Mouse (Mus musculus) liver, embryonic 16.5 days (tissue): ENCODE measurements around the gene Farsb. TPM values are rescaled to one million over a fixed set of nuclear protein-coding genes. Genes with fewer than 3 reads are reported as not detected.

ENCODE experiments used
- ATAC-seq: fragments of 200-750 bp; cut with Nextera tagmentation; 2 replicates; pipeline ENCODE4 v1.8.0; 2017; ENCODE audit warnings: low read depth, mild to moderate bottlenecking, moderate number of reproducible peaks, moderate library complexity
- H3K27ac ChIP-seq: fragments of 300-500 bp; sonication (generic); 2 replicates; pipeline ENCODE4 v1.5.1; 2014; ENCODE audit warnings: mild to moderate bottlenecking, low read length
- H3K27me3 ChIP-seq: fragments of 300-500 bp; sonication (generic); 2 replicates; pipeline ENCODE4 v1.6.1; 2014; ENCODE audit warnings: low read depth, low read length, mixed read lengths; ENCODE audit not compliant: control insufficient read depth, insufficient read depth
- H3K36me3 ChIP-seq: fragments of 300-500 bp; sonication (generic); 2 replicates; pipeline ENCODE4 v1.6.1; 2014; ENCODE audit warnings: mild to moderate bottlenecking; ENCODE audit not compliant: control insufficient read depth, insufficient read depth
- H3K4me1 ChIP-seq: fragments of 300-500 bp; sonication (generic); 2 replicates; pipeline ENCODE4 v1.6.1; 2014; ENCODE audit warnings: low read depth, low read length, mixed read lengths; ENCODE audit not compliant: control insufficient read depth
- H3K4me2 ChIP-seq: fragments of 300-500 bp; sonication (generic); 2 replicates; pipeline ENCODE4 v1.6.1; 2014; ENCODE audit warnings: low read depth, low read length, mixed read lengths
- H3K4me3 ChIP-seq: fragments of 300-500 bp; sonication (generic); 2 replicates; pipeline ENCODE4 v1.5.1; 2014; ENCODE audit warnings: low read depth, mild to moderate bottlenecking, low read length
- H3K9ac ChIP-seq: fragments of 300-500 bp; sonication (generic); 2 replicates; pipeline ENCODE4 v1.6.1; 2014; ENCODE audit warnings: low read depth, low read length
- H3K9me3 ChIP-seq: fragments of 300-500 bp; sonication (generic); replicated peaks from 2 replicates; pipeline ENCODE4 v1.6.1; 2016; ENCODE audit warnings: low read length; ENCODE audit not compliant: control insufficient read depth
- WGBS: fragments of 180-500 bp; shearing (Covaris S2); extraction: QIAGEN DNeasy Blood & Tissue Kit; methylation state at CpG from one replicate; pipeline ENCODE4 v1.1.7; 2014; ENCODE audit not compliant: insufficient replicate concordance; 5-methylcytosine and 5-hydroxymethylcytosine counted together
- polyA plus RNA-seq: library from polyadenylated mRNA; unstranded; fragments of >200 nt; fragmentation: Nextera tagmentation; extraction: Ambion mirVana; gene quantifications from 2 replicates; pipeline ENCODE4 v1.2.1, GENCODE M21; 2015

The Farsb gene
- polyA plus RNA-seq, 1 experiment from 2014 or later: 79.1 TPM

DNA sequence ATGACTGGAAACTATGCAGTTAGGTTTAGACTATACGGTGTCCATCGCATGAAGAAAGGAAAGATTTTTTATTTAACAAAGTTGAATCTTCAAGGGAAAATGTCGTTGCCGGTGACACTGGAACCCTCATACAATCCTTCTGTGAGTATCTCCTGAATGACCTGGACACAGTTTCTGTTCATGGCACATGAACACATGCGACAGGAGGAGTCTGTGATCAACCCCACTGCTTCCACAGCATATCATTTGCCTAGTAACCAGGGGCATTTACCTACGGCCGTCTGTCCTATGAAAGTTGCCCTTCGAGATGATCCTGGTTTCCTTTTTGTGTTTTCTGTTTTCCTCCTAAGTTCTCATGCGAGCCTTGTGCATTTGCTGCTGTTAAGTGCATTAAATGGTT, 55.2 kb downstream of the Farsb start:
- no peak overlapping the region for H3K4me3 ChIP-seq
- no peak for ATAC-seq

GRCm38 (mm10) chr1:78428851-78429250, 59.8 kb downstream of the Farsb start:
- no peak overlapping the region for H3K9ac ChIP-seq
- WGBS: 81% methylated on average over 11 of the region's 11 CpGs
- no peak for ATAC-seq
- H3K9me3 ChIP-seq: no peaks in the 10 kb centered on the region
- H3K4me2 ChIP-seq: no peak overlapping the region
- H3K4me3 ChIP-seq: no peak overlapping the region
- H3K36me3 ChIP-seq: no peaks in the 10 kb centered on the region; the same call in 1 of the 2 replicates
- H3K4me1 ChIP-seq: no peaks in the 10 kb centered on the region; the same call in 1 of the 2 replicates
- H3K27ac ChIP-seq: no peak overlapping the region
- no peaks in the 10 kb centered on the region for H3K27me3 ChIP-seq

More for the DNA sequence above, 55.2 kb downstream of the Farsb start:
- no peak overlapping the region for H3K9ac ChIP-seq
- H3K27ac ChIP-seq: no peak overlapping the region
- H3K4me1 ChIP-seq: no peaks in the 10 kb centered on the region
- no peaks in the 10 kb centered on the region for H3K9me3 ChIP-seq
- WGBS: 86% methylated on average over 9 of the region's 9 CpGs
- H3K4me2 ChIP-seq: no peak overlapping the region
- no peaks in the 10 kb centered on the region; the same call in 1 of the 2 replicates for H3K36me3 ChIP-seq
- no peaks in the 10 kb centered on the region for H3K27me3 ChIP-seq

- H3K4me2 ChIP-seq: no peak overlapping the region
- no peaks in the 10 kb centered on the region for H3K9me3 ChIP-seq
- H3K9ac ChIP-seq: no peak overlapping the region
- H3K4me3 ChIP-seq: no peak overlapping the region
- no peaks in the 10 kb centered on the region; the same call in 1 of the 2 replicates for H3K4me1 ChIP-seq
- no peaks in the 10 kb centered on the region for H3K27me3 ChIP-seq
- ATAC-seq: no peak
- WGBS: 72% methylated on average over 3 of the region's 3 CpGs
- H3K27ac ChIP-seq: no peak overlapping the region
- no peaks in the 10 kb centered on the region; the same call in 1 of the 2 replicates for H3K36me3 ChIP-seq
Measured at GRCm38 (mm10) chr1:78426841-78427240, 61.9 kb downstream of the Farsb start.

DNA sequence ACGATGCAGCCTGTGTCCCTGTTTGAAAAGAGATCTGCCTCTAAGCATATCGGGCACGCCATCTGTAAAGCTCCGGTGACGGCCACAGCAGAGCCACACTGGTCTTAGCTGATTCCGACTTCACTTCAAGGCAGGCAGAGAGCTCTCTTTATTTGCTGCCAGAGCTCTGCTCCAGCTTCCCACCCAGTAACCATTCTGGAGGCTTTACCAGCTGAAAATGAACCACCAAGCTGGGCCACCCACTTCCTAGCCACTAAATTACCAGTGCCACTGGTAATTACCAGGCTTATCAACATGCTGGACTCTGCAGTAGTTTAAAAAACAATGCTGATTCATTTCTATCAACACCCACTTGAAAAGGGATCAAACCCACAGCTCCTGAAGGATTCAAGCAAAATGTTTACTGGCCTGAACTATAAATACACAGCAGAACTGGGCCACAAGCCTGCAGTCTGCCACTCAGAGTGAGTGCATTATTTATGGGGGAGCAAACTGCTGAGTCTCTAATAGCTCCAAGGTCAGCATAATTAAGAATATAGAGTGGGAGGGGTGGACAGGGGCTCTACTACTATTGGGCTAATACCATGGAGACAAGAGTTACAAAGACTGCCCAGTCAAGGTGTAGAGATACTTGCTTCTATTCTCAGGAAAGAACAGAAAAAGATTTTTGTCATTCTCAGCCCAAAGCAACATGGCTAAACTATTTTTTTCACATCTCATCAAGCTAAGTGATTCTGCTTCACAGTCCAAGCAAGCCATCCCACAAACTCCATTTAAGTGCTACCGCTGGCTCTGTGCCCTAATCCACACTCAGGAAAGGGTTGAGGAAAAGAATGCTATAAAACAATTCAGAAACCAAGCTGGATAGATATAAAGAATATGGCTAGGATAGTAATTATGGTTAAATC, 62.6 kb downstream of the Farsb start:
- no peaks in the 10 kb centered on the region for H3K9me3 ChIP-seq
- H3K27ac ChIP-seq: no peak overlapping the region
- no peaks in the 10 kb centered on the region; the same call in 1 of the 2 replicates for H3K36me3 ChIP-seq
- no peak overlapping the region for H3K9ac ChIP-seq
- 72% methylated on average over 7 of the region's 7 CpGs for WGBS
- no peak overlapping the region for H3K4me3 ChIP-seq
- H3K4me2 ChIP-seq: no peak overlapping the region
- no peaks in the 10 kb centered on the region; the same call in 1 of the 2 replicates for H3K4me1 ChIP-seq
- H3K27me3 ChIP-seq: no peaks in the 10 kb centered on the region
- ATAC-seq: no peak

- no peaks in the 10 kb centered on the region; the same call in 1 of the 2 replicates for H3K36me3 ChIP-seq
Measured at GRCm38 (mm10) chr1:78425309-78425708, 63.4 kb downstream of the Farsb start.

DNA sequence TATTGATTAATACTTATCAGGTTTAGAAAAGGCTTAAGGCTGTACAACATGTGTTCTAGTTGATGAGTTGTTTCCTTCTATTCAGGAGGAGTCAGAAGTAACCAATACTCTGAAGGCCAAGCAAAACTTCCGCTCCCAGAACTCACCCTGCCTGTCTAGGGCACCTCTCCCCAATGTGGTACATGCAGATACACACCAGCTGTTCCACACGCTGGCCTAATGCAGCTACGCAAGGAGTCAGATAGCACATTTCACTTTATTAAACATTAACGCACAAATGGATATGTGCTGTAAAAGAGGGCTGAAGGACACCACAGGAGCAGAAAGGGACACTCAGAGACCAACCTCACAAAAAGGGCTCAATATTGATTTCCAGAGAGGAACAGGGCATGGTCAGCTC, 63.8 kb downstream of the Farsb start:
- no peaks in the 10 kb centered on the region; the same call in 1 of the 2 replicates for H3K36me3 ChIP-seq
- WGBS: 74% methylated on average over 4 of the region's 4 CpGs

More at GRCm38 (mm10) chr1:78425309-78425708, 63.4 kb downstream of the Farsb start:
- ATAC-seq: no peak
- H3K9ac ChIP-seq: no peak overlapping the region
- no peaks in the 10 kb centered on the region; the same call in 1 of the 2 replicates for H3K4me1 ChIP-seq
- no peak overlapping the region for H3K27ac ChIP-seq
- no peaks in the 10 kb centered on the region for H3K9me3 ChIP-seq
- 85% methylated on average over 7 of the region's 7 CpGs for WGBS
- H3K4me2 ChIP-seq: no peak overlapping the region
- no peak overlapping the region for H3K4me3 ChIP-seq
- no peaks in the 10 kb centered on the region for H3K27me3 ChIP-seq

GRCm38 (mm10) chr1:78422576-78422975, 66.1 kb downstream of the Farsb start:
- H3K36me3 ChIP-seq: peaks cover 3% of the 10 kb centered on the region
- no peaks in the 10 kb centered on the region; the same call in 1 of the 2 replicates for H3K4me1 ChIP-seq
- H3K9ac ChIP-seq: no peak overlapping the region
- 63% methylated on average over 2 of the region's 2 CpGs for WGBS
- H3K4me3 ChIP-seq: no peak overlapping the region
- H3K9me3 ChIP-seq: no peaks in the 10 kb centered on the region
- H3K27ac ChIP-seq: no peak overlapping the region
- no peak for ATAC-seq
- H3K27me3 ChIP-seq: no peaks in the 10 kb centered on the region
- H3K4me2 ChIP-seq: no peak overlapping the region

More for the DNA sequence above, 63.8 kb downstream of the Farsb start:
- H3K27me3 ChIP-seq: no peaks in the 10 kb centered on the region
- no peak overlapping the region for H3K4me2 ChIP-seq
- no peak overlapping the region for H3K9ac ChIP-seq
- no peak overlapping the region for H3K27ac ChIP-seq
- no peak overlapping the region for H3K4me3 ChIP-seq
- peak; percentile 30 for ATAC-seq
- no peaks in the 10 kb centered on the region for H3K9me3 ChIP-seq
- no peaks in the 10 kb centered on the region; the same call in 1 of the 2 replicates for H3K4me1 ChIP-seq

GRCm38 (mm10) chr1:78421749-78422148, 66.9 kb downstream of the Farsb start:
- Histone ChIP-seq H3K36me3 (peaks cover 3% of the 10 kb centered on the region), H3K27me3 (no peaks in the 10 kb centered on the region), H3K4me2 (no peak overlapping the region), H3K27ac (no peak overlapping the region), H3K4me1 (no peaks in the 10 kb centered on the region; the same call in 1 of the 2 replicates), H3K9ac (no peak overlapping the region), H3K9me3 (no peaks in the 10 kb centered on the region), H3K4me3 (no peak overlapping the region)
- no peak for ATAC-seq
- WGBS: 88% methylated on average over 5 of the region's 5 CpGs

GRCm38 (mm10) chr1:78420271-78420670, 68.4 kb downstream of the Farsb start:
- H3K36me3 ChIP-seq: peaks cover 3% of the 10 kb centered on the region
- H3K27ac ChIP-seq: no peak overlapping the region
- no peak for ATAC-seq
- H3K9me3 ChIP-seq: no peaks in the 10 kb centered on the region
- H3K4me1 ChIP-seq: no peaks in the 10 kb centered on the region; the same call in 1 of the 2 replicates
- no peaks in the 10 kb centered on the region for H3K27me3 ChIP-seq
- no peak overlapping the region for H3K9ac ChIP-seq
- no peak overlapping the region for H3K4me3 ChIP-seq
- 86% methylated on average over 6 of the region's 6 CpGs for WGBS
- H3K4me2 ChIP-seq: no peak overlapping the region
